23 mouse cellular contexts compared by ENCODE assay signal in the genomic region with DNA sequence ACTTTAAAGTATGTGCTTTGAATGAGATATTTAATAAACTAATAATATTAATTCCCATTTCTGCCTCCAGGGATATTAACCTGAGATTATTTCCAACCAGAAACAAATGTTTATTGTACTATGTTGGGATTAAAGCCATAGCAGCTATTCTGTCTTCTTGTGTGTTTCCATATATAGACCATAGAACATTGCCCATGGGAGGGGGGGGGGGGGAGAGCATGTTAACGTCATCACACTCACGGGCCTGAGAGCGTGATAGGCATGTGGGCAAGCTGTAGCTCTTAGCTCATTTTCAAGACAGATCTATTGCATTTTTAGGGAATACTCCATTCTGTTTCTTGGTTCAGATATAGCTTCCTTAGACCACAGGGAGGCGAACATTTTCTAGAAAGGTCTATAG.
DNase-seq lines count a peak whose midpoint lies in the region; ATAC-seq and TF ChIP-seq lines count a peak whose summit lies in the region.
"Had no signal": no experiment of that assay in that cellular context is flagged by ENCODE, and none has a peak within 500 bp of the region (broad histone marks: within the 10 kb centered on the region; RNA-seq: fewer than 3 reads in every experiment).

No protein-coding gene starts in this region.

- WGBS in heart, embryonic 16.5 days, result 39% methylated on average over 4 of the region's 4 CpGs
- 61% methylated on average over 4 of the region's 4 CpGs for WGBS in lung, embryonic 14.5 days
- WGBS in lung, adult 2 months, result 68% methylated on average over 4 of the region's 4 CpGs
- WGBS in hindbrain, embryonic 13.5 days, result 88% methylated on average over 4 of the region's 4 CpGs

- no peak overlapping the region for H3K4me2 ChIP-seq in heart, embryonic 16.5 days (ENCODE audit: low read depth, low read length)
- no peak overlapping the region for H3K4me2 ChIP-seq in lung, embryonic 14.5 days
- no peak overlapping the region for H3K4me2 ChIP-seq in hindbrain, embryonic 13.5 days
- H3K4me2 ChIP-seq: embryonic facial prominence, embryonic 13.5 days; forebrain, embryonic 15.5 days; hindbrain, embryonic 15.5 days; limb, embryonic 15.5 days; liver, embryonic 13.5 days; midbrain, embryonic 15.5 days had no signal

- no peak; the same call in 1 of the 2 replicates for ATAC-seq in heart, embryonic 16.5 days (replicated peaks; ENCODE audit: extremely low read depth, insufficient read depth, low FRiP score)
- no peak for ATAC-seq in lung, embryonic 14.5 days (ENCODE audit: insufficient read depth)
- ATAC-seq in hindbrain, embryonic 13.5 days (ENCODE audit: low FRiP score), result no peak
- ATAC-seq: forebrain, embryonic 15.5 days; inflammation-experienced regulatory T-cells, adult 6 months; midbrain, embryonic 15.5 days had no signal

- H3K27me3 ChIP-seq in heart, embryonic 16.5 days (ENCODE audit: control insufficient read depth, insufficient read depth, low read length), result no peaks in the 10 kb centered on the region
- H3K27me3 ChIP-seq in lung, embryonic 14.5 days (ENCODE audit: insufficient read depth, low read length), result no peaks in the 10 kb centered on the region
- H3K27me3 ChIP-seq in hindbrain, embryonic 13.5 days, result no peaks in the 10 kb centered on the region
- H3K27me3 ChIP-seq: embryonic facial prominence, embryonic 13.5 days; forebrain, embryonic 15.5 days; hindbrain, embryonic 15.5 days; limb, embryonic 15.5 days; liver, embryonic 13.5 days; midbrain, embryonic 15.5 days had no signal

- TF ChIP-seq CTCF in lung, embryonic 14.5 days (IDR thresholded peaks at IDR 0.05; ENCODE audit: low read depth), result no peak
- no peak for TF ChIP-seq CTCF in lung, adult 2 months (IDR thresholded peaks at IDR 0.05; ENCODE audit: insufficient read depth, low read length)

- peak; percentile 80 for DNase-seq in heart, adult 11 months
- no peak for DNase-seq in heart, postnatal 36 days
- no peak for DNase-seq in heart, adult 8-10 months (ENCODE audit: low spot score)
- DNase-seq in lung, embryonic 14.5 days, result peak; percentile 39
- no peak for DNase-seq in lung, adult 2 months
- peak; percentile 30 to 34 for DNase-seq in B cell, adult 2 months
- DNase-seq: cerebellum, adult 18-20 months; cerebellum, postnatal 10 days; gastrocnemius, postnatal 36 days; liver, embryonic 13.5 days; right cerebral cortex, postnatal 25 days; thymus, adult 2 months; thymus, postnatal 36 days had no signal

- no peak overlapping the region for H3K9ac ChIP-seq in heart, embryonic 16.5 days (ENCODE audit: low read length)
- H3K9ac ChIP-seq in lung, embryonic 14.5 days, result no peak overlapping the region
- H3K9ac ChIP-seq in hindbrain, embryonic 13.5 days, result no peak overlapping the region
- H3K9ac ChIP-seq: embryonic facial prominence, embryonic 13.5 days; forebrain, embryonic 15.5 days; hindbrain, embryonic 15.5 days; limb, embryonic 15.5 days; liver, embryonic 13.5 days; midbrain, embryonic 15.5 days had no signal

- H3K9me3 ChIP-seq in heart, embryonic 16.5 days (replicated peaks; ENCODE audit: control insufficient read depth, low read length), result no peaks in the 10 kb centered on the region
- no peaks in the 10 kb centered on the region for H3K9me3 ChIP-seq in lung, embryonic 14.5 days (ENCODE audit: low read depth, low read length)
- H3K9me3 ChIP-seq in hindbrain, embryonic 13.5 days, result no peaks in the 10 kb centered on the region
- H3K9me3 ChIP-seq: embryonic facial prominence, embryonic 13.5 days; forebrain, embryonic 10.5 days; forebrain, embryonic 15.5 days; hindbrain, embryonic 15.5 days; limb, embryonic 15.5 days; liver, embryonic 13.5 days; midbrain, embryonic 10.5 days; midbrain, embryonic 15.5 days had no signal

- no peak overlapping the region for H3K4me3 ChIP-seq in heart, embryonic 16.5 days (ENCODE audit: low read length)
- no peak overlapping the region for H3K4me3 ChIP-seq in lung, embryonic 14.5 days (ENCODE audit: low read depth, low read length)
- H3K4me3 ChIP-seq in lung, adult 2 months (replicated peaks; ENCODE audit: extremely low read depth, low read depth, low read length), result no peak overlapping the region
- no peak overlapping the region for H3K4me3 ChIP-seq in hindbrain, embryonic 13.5 days
- H3K4me3 ChIP-seq: embryonic facial prominence, embryonic 13.5 days; forebrain, embryonic 10.5 days; forebrain, embryonic 15.5 days; hindbrain, embryonic 15.5 days; limb, embryonic 15.5 days; liver, embryonic 13.5 days; midbrain, embryonic 10.5 days; midbrain, embryonic 15.5 days had no signal

- H3K27ac ChIP-seq in heart, embryonic 16.5 days (ENCODE audit: low read length), result peak overlapping the region; percentile 49
- no peak overlapping the region for H3K27ac ChIP-seq in lung, embryonic 14.5 days (ENCODE audit: low read depth)
- H3K27ac ChIP-seq in hindbrain, embryonic 13.5 days, result no peak overlapping the region
- H3K27ac ChIP-seq: embryonic facial prominence, embryonic 13.5 days; forebrain, embryonic 10.5 days; forebrain, embryonic 15.5 days; limb, embryonic 15.5 days; liver, embryonic 13.5 days; midbrain, embryonic 10.5 days; midbrain, embryonic 15.5 days had no signal

- TF ChIP-seq POLR2A in lung, adult 2 months (IDR thresholded peaks at IDR 0.05; ENCODE audit: borderline replicate concordance, extremely low read depth, low read depth, low read length), result no peak

- intact Hi-C loops in heart, postnatal 36 days (cut with DNase I), result loop anchor here (5.0 kb wide), 2 partner anchors 93 to 153 kb away; no protein-coding TSS in a partner anchor

- peaks cover 19% of the 10 kb centered on the region for H3K4me1 ChIP-seq in heart, embryonic 16.5 days (ENCODE audit: control insufficient read depth, insufficient read depth, low read length)
- peaks cover 13% of the 10 kb centered on the region; the same call in 1 of the 2 replicates for H3K4me1 ChIP-seq in lung, embryonic 14.5 days (ENCODE audit: insufficient read depth)
- peaks cover 8% of the 10 kb centered on the region for H3K4me1 ChIP-seq in lung, adult 2 months (ENCODE audit: control insufficient read depth, insufficient read depth, low read length)
- peaks cover 7% of the 10 kb centered on the region for H3K4me1 ChIP-seq in hindbrain, embryonic 13.5 days (replicated peaks)
- H3K4me1 ChIP-seq: forebrain, embryonic 15.5 days; liver, embryonic 13.5 days; midbrain, embryonic 15.5 days had no signal

- no peaks in the 10 kb centered on the region for H3K36me3 ChIP-seq in heart, embryonic 16.5 days (ENCODE audit: control insufficient read depth, insufficient read depth)
- no peaks in the 10 kb centered on the region for H3K36me3 ChIP-seq in lung, embryonic 14.5 days (ENCODE audit: insufficient read depth)
- H3K36me3 ChIP-seq in hindbrain, embryonic 13.5 days, result no peaks in the 10 kb centered on the region
- H3K36me3 ChIP-seq: embryonic facial prominence, embryonic 13.5 days; forebrain, embryonic 10.5 days; forebrain, embryonic 15.5 days; hindbrain, embryonic 15.5 days; limb, embryonic 15.5 days; liver, embryonic 13.5 days; midbrain, embryonic 10.5 days; midbrain, embryonic 15.5 days had no signal

Comparison
In these comparisons a context has a peak if more than half of its experiments do, and no peak if none do; other contexts are left out.
1. DNase-seq: peak in heart, adult 11 months (single experiment), lung, embryonic 14.5 days (single experiment) and B cell, adult 2 months (2 of 2); none in heart, postnatal 36 days (0 of 2), heart, adult 8-10 months (single experiment) and lung, adult 2 months (single experiment).